ENCODE assay signal across 24 mouse cellular contexts in the genomic region with DNA sequence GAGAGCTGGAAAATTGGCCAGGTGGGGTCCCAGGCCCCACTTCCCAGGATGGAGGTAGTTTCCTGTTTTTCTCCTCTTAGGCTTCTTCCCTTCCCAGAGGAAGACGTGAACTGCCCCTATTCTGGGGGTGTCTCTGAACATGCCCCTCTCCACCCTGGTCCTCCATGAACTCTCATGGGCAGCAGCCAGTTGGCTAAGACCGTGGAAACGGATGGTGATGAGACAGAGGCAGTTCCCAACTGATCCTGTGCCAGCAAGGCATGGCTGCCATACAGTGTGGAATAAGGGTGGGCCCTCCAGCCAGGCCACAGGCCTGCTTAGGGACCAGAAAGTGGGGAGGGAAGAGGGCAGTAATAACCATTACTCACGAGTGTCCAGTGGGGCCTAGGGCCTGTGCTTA. TPM values are rescaled to one million over a fixed set of nuclear protein-coding genes. Genes with fewer than 3 reads are reported as not detected.
A peak's percentile ranks its signal among the peaks of the same experiment; 100 is the strongest.
DNase-seq lines count a peak whose midpoint lies in the region; ATAC-seq lines count a peak whose summit lies in the region.
"Had no signal": no experiment of that assay in that cellular context is flagged by ENCODE, and none has a peak within 500 bp of the region (broad histone marks: within the 10 kb centered on the region; RNA-seq: fewer than 3 reads in every experiment).

No protein-coding gene starts in this region.

- intact Hi-C loops in heart, postnatal 36 days (cut with DNase I) = no loop called here

- 0 out of 2 replicates have a peak overlapping the region, but pooled peaks have one; percentile 7 for H3K27ac ChIP-seq in heart, embryonic 15.5 days
- no peak overlapping the region for H3K27ac ChIP-seq in liver, embryonic 13.5 days
- no peak overlapping the region for H3K27ac ChIP-seq in liver, embryonic 12.5 days
- H3K27ac ChIP-seq: embryonic facial prominence, embryonic 13.5 days; forebrain, embryonic 10.5 days; forebrain, embryonic 12.5 days had no signal

- no peak overlapping the region for H3K9ac ChIP-seq in heart, embryonic 15.5 days
- H3K9ac ChIP-seq in liver, embryonic 13.5 days = 0 out of 2 replicates have a peak overlapping the region, but pooled peaks have one; percentile 11
- H3K9ac ChIP-seq in liver, embryonic 12.5 days = no peak overlapping the region
- H3K9ac ChIP-seq: embryonic facial prominence, embryonic 13.5 days; forebrain, embryonic 12.5 days had no signal

- H3K9me3 ChIP-seq in heart, embryonic 15.5 days (replicated peaks) = no peaks in the 10 kb centered on the region
- no peaks in the 10 kb centered on the region for H3K9me3 ChIP-seq in liver, embryonic 13.5 days (replicated peaks)
- no peaks in the 10 kb centered on the region for H3K9me3 ChIP-seq in liver, embryonic 12.5 days (replicated peaks)
- H3K9me3 ChIP-seq: embryonic facial prominence, embryonic 13.5 days; forebrain, embryonic 10.5 days; forebrain, embryonic 12.5 days had no signal

- 0 out of 2 replicates have a peak, but pooled peaks cover 10% of the 10 kb centered on the region for H3K4me1 ChIP-seq in heart, embryonic 15.5 days (replicated peaks)
- H3K4me1 ChIP-seq in liver, embryonic 13.5 days (replicated peaks) = peaks cover 24% of the 10 kb centered on the region
- H3K4me1 ChIP-seq in liver, embryonic 12.5 days = peaks cover 22% of the 10 kb centered on the region
- H3K4me1 ChIP-seq: embryonic facial prominence, embryonic 13.5 days; forebrain, embryonic 10.5 days; forebrain, embryonic 12.5 days had no signal

- ATAC-seq in heart, embryonic 15.5 days (replicated peaks; ENCODE audit: insufficient number of reproducible peaks, insufficient read depth, low FRiP score, low read depth) = 0 out of 2 replicates have a peak, but pooled peaks have one; percentile 4
- no peak for ATAC-seq in liver, embryonic 13.5 days (ENCODE audit: low read depth)
- ATAC-seq in liver, embryonic 12.5 days = no peak
- ATAC-seq in erythroid progenitor cell, adult 5-6 weeks (replicated peaks; ENCODE audit: low FRiP score, poor library complexity, severe bottlenecking) = no peak
- ATAC-seq: activated CD4-positive, CD25-positive, alpha-beta regulatory T cell, adult 4 months; forebrain, embryonic 14.5 days; forebrain, embryonic 16.5 days; Patski had no signal

- H3K4me2 ChIP-seq in heart, embryonic 15.5 days = no peak overlapping the region
- H3K4me2 ChIP-seq in liver, embryonic 13.5 days = no peak overlapping the region
- no peak overlapping the region for H3K4me2 ChIP-seq in liver, embryonic 12.5 days
- H3K4me2 ChIP-seq: embryonic facial prominence, embryonic 13.5 days; forebrain, embryonic 12.5 days had no signal

- peaks cover 21% of the 10 kb centered on the region for H3K27me3 ChIP-seq in heart, embryonic 15.5 days
- peaks cover 44% of the 10 kb centered on the region for H3K27me3 ChIP-seq in liver, embryonic 13.5 days
- peaks cover 41% of the 10 kb centered on the region for H3K27me3 ChIP-seq in liver, embryonic 12.5 days (replicated peaks)

- H3K4me3 ChIP-seq in heart, embryonic 15.5 days = no peak overlapping the region
- no peak overlapping the region for H3K4me3 ChIP-seq in liver, embryonic 13.5 days (replicated peaks)
- no peak overlapping the region for H3K4me3 ChIP-seq in liver, embryonic 12.5 days
- H3K4me3 ChIP-seq: embryonic facial prominence, embryonic 13.5 days; forebrain, embryonic 10.5 days; forebrain, embryonic 12.5 days had no signal

- no peaks in the 10 kb centered on the region for H3K36me3 ChIP-seq in heart, embryonic 15.5 days
- H3K36me3 ChIP-seq in liver, embryonic 13.5 days = no peaks in the 10 kb centered on the region
- H3K36me3 ChIP-seq in liver, embryonic 12.5 days = no peaks in the 10 kb centered on the region
- H3K36me3 ChIP-seq: embryonic facial prominence, embryonic 13.5 days; forebrain, embryonic 10.5 days; forebrain, embryonic 12.5 days had no signal

- DNase-seq in heart, postnatal 36 days = no peak
- no peak for DNase-seq in liver, embryonic 13.5 days
- DNase-seq in lung, postnatal 10 days = peak; percentile 78
- DNase-seq in lung, adult 18-20 months = no peak
- DNase-seq in NIH3T3 (ENCODE audit: low read depth) = peak; percentile 16
- DNase-seq: adrenal gland, adult 8-10 months; adrenal gland, postnatal 14 days; adrenal gland, postnatal 36 days; cerebellum, adult 11-12 months; cerebellum, adult 9-10 months; cerebellum, postnatal 10 days; cerebellum, postnatal 25 days had no signal

- 86% methylated on average over 4 of the region's 4 CpGs for whole genome bisulfite sequencing in heart, embryonic 15.5 days
- 68% methylated on average over 4 of the region's 4 CpGs for WGBS in liver, embryonic 13.5 days (ENCODE audit: insufficient replicate concordance)
- 59% methylated on average over 4 of the region's 4 CpGs for WGBS in liver, embryonic 12.5 days (ENCODE audit: insufficient replicate concordance)

RNA-seq across cellular contexts. Expression of a gene that starts 7.0 kb away (rescaled TPM):
- polyA plus RNA-seq in heart, embryonic 15.5 days (2015; fragmentation: Nextera tagmentation; extraction: Ambion mirVana) = 7.3 and 8.5 TPM in 2 replicates
- 10 to 100 TPM; 20.4 to 20.5 TPM for total RNA-seq in heart, postnatal 36 days (2021)
- polyA plus RNA-seq in liver, embryonic 13.5 days (2015; fragmentation: Nextera tagmentation; extraction: Ambion mirVana) = 12.6 and 13.9 TPM in 2 replicates
- 14.2 and 14.5 TPM in 2 replicates for polyA plus RNA-seq in liver, embryonic 12.5 days (2016; fragmentation: Nextera tagmentation; extraction: Ambion mirVana)
- total RNA-seq in erythroid progenitor cell, adult 5-6 weeks (2015; ENCODE audit: low replicate concordance) = 17.2 and 33.9 TPM in 2 replicates
- 35.6 and 54.2 TPM in 2 replicates for total RNA-seq in erythroid progenitor cell, adult 5-6 weeks (2017; ENCODE audit: low replicate concordance)

RNA-seq across cellular contexts. Expression of a gene that starts 12.5 kb away (rescaled TPM):
- polyA plus RNA-seq in heart, embryonic 15.5 days (2015; fragmentation: Nextera tagmentation; extraction: Ambion mirVana) = 0.77 TPM in 2 replicates
- 1 to 10 TPM in 1 of 2 experiments, under 1 TPM in 1; 0.97 to 1.0 TPM for total RNA-seq in heart, postnatal 36 days (2021)
- polyA plus RNA-seq in liver, embryonic 13.5 days (2015; fragmentation: Nextera tagmentation; extraction: Ambion mirVana) = 0.05 and 0.07 TPM in 2 replicates
- polyA plus RNA-seq in liver, embryonic 12.5 days (2016; fragmentation: Nextera tagmentation; extraction: Ambion mirVana) = 0.10 and 0.14 TPM in 2 replicates
- not detected in 2 replicates for total RNA-seq in erythroid progenitor cell, adult 5-6 weeks (2015; ENCODE audit: low replicate concordance)
- not detected in 2 replicates for total RNA-seq in erythroid progenitor cell, adult 5-6 weeks (2017; ENCODE audit: low replicate concordance)
- total RNA-seq: ES-E14 had no signal
- polyA plus RNA-seq: activated CD4-positive, CD25-positive, alpha-beta regulatory T cell, adult 4 months; embryonic facial prominence, embryonic 11.5 days; forebrain, embryonic 10.5 days had no signal

RNA-seq across cellular contexts. Expression of a gene that starts 21.5 kb away (rescaled TPM):
- polyA plus RNA-seq in heart, embryonic 15.5 days (2015; fragmentation: Nextera tagmentation; extraction: Ambion mirVana) = 109 and 125 TPM in 2 replicates
- 100 to 1,000 TPM in 1 of 2 experiments, 10 to 100 TPM in 1; 88.3 to 117 TPM for total RNA-seq in heart, postnatal 36 days (2021)
- polyA plus RNA-seq in liver, embryonic 13.5 days (2015; fragmentation: Nextera tagmentation; extraction: Ambion mirVana) = 71.2 and 76.4 TPM in 2 replicates
- 73.7 and 81.3 TPM in 2 replicates for polyA plus RNA-seq in liver, embryonic 12.5 days (2016; fragmentation: Nextera tagmentation; extraction: Ambion mirVana)
- total RNA-seq in erythroid progenitor cell, adult 5-6 weeks (2015; ENCODE audit: low replicate concordance) = 20.5 and 24.3 TPM in 2 replicates
- 14.2 and 30.1 TPM in 2 replicates for total RNA-seq in erythroid progenitor cell, adult 5-6 weeks (2017; ENCODE audit: low replicate concordance)

RNA-seq across cellular contexts. Expression of a gene that starts 31.7 kb away (rescaled TPM):
- polyA plus RNA-seq in heart, embryonic 15.5 days (2015; fragmentation: Nextera tagmentation; extraction: Ambion mirVana) = 99.8 and 114 TPM in 2 replicates
- 100 to 1,000 TPM; 110 to 125 TPM for total RNA-seq in heart, postnatal 36 days (2021)
- polyA plus RNA-seq in liver, embryonic 13.5 days (2015; fragmentation: Nextera tagmentation; extraction: Ambion mirVana) = 69.6 and 75.8 TPM in 2 replicates
- polyA plus RNA-seq in liver, embryonic 12.5 days (2016; fragmentation: Nextera tagmentation; extraction: Ambion mirVana) = 78.3 and 82.8 TPM in 2 replicates
- total RNA-seq in erythroid progenitor cell, adult 5-6 weeks (2015; ENCODE audit: low replicate concordance) = 3.4 and 8.6 TPM in 2 replicates
- total RNA-seq in erythroid progenitor cell, adult 5-6 weeks (2017; ENCODE audit: low replicate concordance) = 18.7 and 49.0 TPM in 2 replicates

RNA-seq across cellular contexts. Expression of a gene that starts 34.3 kb away (rescaled TPM):
- 64.8 and 65.2 TPM in 2 replicates for polyA plus RNA-seq in heart, embryonic 15.5 days (2015; fragmentation: Nextera tagmentation; extraction: Ambion mirVana)
- 100 to 1,000 TPM; 725 to 820 TPM for total RNA-seq in heart, postnatal 36 days (2021)
- 0.23 and 0.35 TPM in 2 replicates for polyA plus RNA-seq in liver, embryonic 13.5 days (2015; fragmentation: Nextera tagmentation; extraction: Ambion mirVana)
- polyA plus RNA-seq in liver, embryonic 12.5 days (2016; fragmentation: Nextera tagmentation; extraction: Ambion mirVana) = 0.42 and 0.51 TPM in 2 replicates
- total RNA-seq in erythroid progenitor cell, adult 5-6 weeks (2015; ENCODE audit: low replicate concordance) = under 0.01 and 0.42 TPM in 2 replicates
- total RNA-seq in erythroid progenitor cell, adult 5-6 weeks (2017; ENCODE audit: low replicate concordance) = 0.90 and 2.3 TPM in 2 replicates
- polyA plus RNA-seq: activated CD4-positive, CD25-positive, alpha-beta regulatory T cell, adult 4 months; forebrain, embryonic 12.5 days had no signal

Comparison
In these comparisons a context has a peak if more than half of its experiments do, and no peak if none do; other contexts are left out.
1. DNase-seq: peak in lung, postnatal 10 days (single experiment) and NIH3T3 (single experiment); none in heart, postnatal 36 days (0 of 2), liver, embryonic 13.5 days (single experiment) and lung, adult 18-20 months (0 of 2).